Mouse (Mus musculus): ENCODE data around the gene Gpr132.

The Gpr132 gene

DNA sequence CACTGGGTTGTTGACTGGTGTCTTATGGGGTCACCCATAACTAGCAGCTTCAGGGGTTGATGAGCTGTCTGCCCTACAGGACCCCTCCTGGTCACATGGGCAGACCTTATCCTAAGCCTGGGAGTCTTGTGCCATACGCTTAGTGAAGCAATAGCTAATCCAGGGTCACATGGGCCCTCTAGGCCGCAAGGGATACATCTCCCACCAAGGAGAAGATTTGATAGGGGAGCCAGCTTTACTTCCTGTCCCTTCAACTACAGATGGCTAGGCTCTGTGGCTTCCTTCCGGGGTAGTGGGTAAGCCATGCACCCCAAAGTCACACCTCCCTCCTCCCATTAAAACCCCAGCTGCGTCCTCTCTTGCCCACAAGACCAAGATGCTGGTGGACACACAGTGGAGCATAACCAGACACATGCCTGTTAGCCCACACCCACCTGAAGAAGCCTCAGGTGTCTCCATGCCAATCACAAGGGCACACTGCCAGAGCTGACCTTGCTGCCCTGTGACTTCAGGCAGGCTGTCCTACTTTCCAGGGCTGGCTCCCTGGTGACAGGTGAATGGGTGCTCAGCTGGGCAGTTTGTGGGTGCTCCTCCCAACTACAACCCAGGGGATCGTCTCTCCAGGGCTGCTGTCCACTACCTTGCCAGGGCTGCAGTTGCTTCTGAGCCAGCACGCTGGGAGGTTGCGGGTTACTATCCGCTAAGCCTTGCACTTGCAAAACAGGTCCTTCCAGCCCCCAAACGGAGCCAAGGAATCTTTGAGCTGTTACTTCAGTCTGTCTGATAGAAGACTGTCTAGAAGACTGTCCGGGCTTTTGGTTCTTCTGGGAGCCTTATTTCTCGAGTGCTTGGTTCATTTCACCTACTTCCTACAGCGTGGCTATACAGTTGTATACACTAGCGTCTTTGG lies at the start of gene Gpr132:
Gene Gpr132, minus strand, starts transcription at position 51 of the 910 bp plus-strand sequence.
- no peak for DNase-seq (ENCODE audit: extremely low read depth, insufficient read length, low spot score)

DNA sequence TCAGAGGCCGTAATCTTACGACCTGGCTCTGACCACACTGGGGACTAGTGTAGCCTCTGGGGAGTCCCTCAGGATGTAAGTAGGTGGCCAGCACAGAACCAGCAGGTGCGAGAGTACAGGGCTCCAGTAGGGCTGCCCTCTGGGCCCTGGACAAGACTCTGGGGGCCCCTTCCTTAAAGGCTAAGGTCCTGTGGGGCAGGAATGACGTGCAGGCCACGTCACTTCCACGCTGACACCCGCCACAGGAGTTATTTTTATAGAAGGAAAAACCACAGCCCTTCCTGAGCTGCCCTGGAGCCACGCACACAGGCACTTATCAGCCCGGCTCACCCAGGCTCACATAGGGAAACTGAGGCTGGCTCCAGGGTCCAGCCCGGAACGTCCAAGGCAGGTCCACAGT lies 49.5 kb upstream of the Gpr132 start:
- no peak for DNase-seq (ENCODE audit: extremely low read depth, insufficient read length, low spot score)

GRCm38 (mm10) chr12:112916698-112917400 lies 48.8 kb upstream of the Gpr132 start:
- no peak for DNase-seq (ENCODE audit: extremely low read depth, insufficient read length, low spot score)

GRCm38 (mm10) chr12:112915587-112915986 lies 47.6 kb upstream of the Gpr132 start:
- DNase-seq (ENCODE audit: extremely low read depth, insufficient read length, low spot score) = no peak

DNA sequence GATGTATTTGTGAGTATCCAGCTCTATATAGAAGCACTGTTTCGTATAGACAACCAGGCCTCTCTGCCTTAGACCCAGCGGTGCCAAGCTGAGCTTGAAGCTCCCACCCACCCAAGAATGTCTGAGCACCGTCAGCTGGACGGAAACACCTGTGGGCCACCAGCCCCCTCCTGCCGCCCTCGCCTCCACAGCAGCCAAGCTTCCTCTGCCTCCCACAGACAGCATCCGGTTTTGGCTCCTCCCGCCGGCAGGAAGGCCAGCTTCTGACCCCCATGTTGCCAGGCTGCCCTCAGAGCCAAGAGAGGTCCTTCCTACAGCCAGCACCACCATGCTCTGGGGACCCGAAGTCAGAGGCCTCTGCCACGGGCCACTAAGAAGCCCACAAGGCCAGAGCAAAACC lies 46.5 kb upstream of the Gpr132 start:
- no peak for DNase-seq (ENCODE audit: extremely low read depth, insufficient read length, low spot score)

DNA sequence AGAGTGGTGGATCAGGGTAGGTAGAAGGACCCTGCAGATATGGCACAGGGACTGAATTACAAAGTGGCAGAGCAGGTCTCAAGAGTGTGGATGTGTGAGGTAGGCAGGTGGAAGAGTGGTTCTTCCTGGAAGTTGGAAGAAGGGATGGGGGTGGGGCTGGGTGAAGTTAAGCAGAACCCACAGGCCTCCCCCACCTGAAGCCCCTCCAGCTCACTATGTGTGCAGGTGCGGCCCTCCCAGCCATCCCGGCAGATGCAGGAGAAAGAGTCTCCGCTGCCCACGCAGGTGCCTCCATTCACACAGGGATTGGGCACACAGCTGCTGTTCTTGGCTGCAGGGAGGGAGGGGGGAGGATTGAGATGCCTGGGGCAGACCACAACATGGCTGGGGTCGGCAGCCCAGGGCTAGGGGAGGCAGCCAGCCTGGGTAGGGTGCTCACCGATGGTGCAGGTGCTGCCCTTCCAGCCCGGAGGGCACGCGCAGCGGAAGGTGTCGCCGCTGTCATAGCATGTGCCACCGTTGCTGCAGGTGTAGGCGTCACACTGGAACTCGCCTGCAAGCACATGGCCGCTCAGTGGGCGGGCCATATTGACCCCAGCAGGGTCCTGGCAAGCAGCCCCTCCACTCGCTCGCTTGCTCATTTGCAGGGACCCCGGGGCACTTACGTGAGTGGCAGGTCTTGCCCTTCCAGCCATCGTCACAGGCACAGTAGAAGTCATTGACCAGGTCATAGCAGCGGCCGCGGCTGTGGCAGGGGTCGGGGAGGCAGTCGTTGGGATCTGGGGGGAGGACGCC lies 45.1 kb upstream of the Gpr132 start:
- DNase-seq (ENCODE audit: extremely low read depth, insufficient read length, low spot score) = no peak

DNA sequence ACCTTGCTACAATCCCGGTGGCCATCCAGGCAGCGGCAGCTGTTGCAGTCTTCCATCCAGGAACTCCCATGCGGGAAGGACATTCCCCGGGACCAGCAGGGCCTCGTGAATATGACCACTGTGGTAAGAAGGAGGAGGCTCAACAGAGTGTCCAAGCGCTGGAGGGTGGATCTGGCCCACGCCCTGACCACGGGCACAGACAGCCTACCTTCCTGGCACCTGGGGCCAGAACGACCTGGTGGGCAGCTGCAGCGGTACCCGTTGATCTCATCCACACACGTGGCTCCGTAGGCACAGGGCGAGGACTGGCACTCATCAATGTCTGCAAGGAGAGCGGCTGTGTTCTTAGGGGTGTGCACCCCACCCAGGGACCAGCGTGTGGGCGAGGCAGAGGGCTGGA lies 43.7 kb upstream of the Gpr132 start:
- no peak for DNase-seq (ENCODE audit: extremely low read depth, insufficient read length, low spot score)

- no peak for DNase-seq (ENCODE audit: extremely low read depth, insufficient read length, low spot score)
Measured at GRCm38 (mm10) chr12:112908991-112909390, 41.0 kb upstream of the Gpr132 start.

DNA sequence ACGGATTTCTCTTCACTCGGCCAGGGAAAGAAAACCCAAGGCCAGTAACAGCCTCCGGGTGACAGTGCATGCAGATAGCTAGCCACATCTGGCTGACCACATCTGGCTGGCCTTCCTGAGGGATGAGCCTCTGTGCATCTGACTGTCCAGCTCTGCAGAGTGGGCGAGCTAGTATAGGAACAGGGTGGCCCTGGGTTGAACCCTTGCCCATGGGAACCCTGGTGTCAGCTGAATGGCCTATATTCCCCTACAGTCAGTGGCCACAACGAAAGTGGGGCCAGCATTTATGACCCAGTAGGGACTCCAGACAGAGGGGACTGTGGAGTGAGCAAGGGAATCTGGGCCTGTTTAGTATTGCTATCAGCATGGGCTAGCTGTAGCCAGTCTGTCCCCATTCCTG lies 37.0 kb upstream of the Gpr132 start:
- DNase-seq (ENCODE audit: extremely low read depth, insufficient read length, low spot score) = no peak

- DNase-seq (ENCODE audit: extremely low read depth, insufficient read length, low spot score) = no peak
Measured at GRCm38 (mm10) chr12:112903941-112904340, 35.9 kb upstream of the Gpr132 start.

- DNase-seq (ENCODE audit: extremely low read depth, insufficient read length, low spot score) = no peak
Measured at GRCm38 (mm10) chr12:112900641-112901040, 32.6 kb upstream of the Gpr132 start.

DNA sequence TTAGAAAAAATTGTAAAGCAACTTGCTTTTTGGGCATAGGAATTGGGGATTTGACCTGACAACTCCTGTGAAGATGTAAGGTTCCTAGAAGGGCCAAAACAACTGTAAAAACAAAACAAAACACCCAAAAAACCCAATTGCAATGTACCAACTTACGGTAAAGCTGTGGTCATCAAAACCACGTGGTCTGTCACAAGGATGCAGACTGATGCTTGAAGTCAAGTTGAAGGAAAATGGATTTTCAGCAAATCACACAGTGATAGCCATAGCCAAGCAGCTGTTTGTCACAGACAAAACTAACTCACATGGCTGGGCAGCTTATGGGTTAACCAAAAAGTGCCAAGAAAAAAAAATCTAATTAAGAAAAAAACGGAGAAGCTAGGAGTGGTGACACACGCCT lies 30.9 kb upstream of the Gpr132 start:
- DNase-seq (ENCODE audit: extremely low read depth, insufficient read length, low spot score) = no peak

GRCm38 (mm10) chr12:112898351-112898750 lies 30.3 kb upstream of the Gpr132 start:
- DNase-seq (ENCODE audit: extremely low read depth, insufficient read length, low spot score) = no peak

- DNase-seq (ENCODE audit: extremely low read depth, insufficient read length, low spot score) = peak; percentile 64
Measured at GRCm38 (mm10) chr12:112897522-112898212, 29.6 kb upstream of the Gpr132 start.

- DNase-seq (ENCODE audit: extremely low read depth, insufficient read length, low spot score) = no peak
Measured at GRCm38 (mm10) chr12:112894969-112895368, 26.9 kb upstream of the Gpr132 start.

DNA sequence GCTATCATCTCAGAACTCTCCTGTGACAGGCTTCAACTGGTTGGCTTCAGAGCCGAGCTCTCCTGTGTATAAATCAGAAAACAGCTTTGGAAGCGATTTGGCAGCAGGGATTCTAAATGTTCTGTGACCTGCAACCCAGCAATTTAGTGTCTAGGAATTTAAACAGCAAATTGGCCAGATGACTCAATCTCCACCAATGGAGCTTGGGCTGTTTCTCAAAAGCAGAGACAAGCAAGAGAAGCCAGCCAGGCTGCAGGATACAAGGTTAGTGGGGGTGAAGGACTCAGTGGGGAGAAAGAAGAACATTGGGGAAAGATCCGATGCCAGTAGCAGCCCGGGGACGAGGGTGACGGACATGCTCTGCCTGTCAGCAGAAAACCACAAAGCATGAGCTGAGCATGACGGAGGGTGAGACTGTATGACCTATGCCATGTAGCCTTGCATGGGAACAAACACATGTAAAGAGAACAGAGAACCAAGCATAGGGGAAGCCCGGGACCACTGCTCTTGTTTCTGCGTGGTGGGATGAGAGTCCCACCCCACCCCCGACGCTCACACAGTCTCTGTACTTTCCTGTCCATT lies 26.4 kb upstream of the Gpr132 start:
- no peak for DNase-seq (ENCODE audit: extremely low read depth, insufficient read length, low spot score)

- DNase-seq (ENCODE audit: extremely low read depth, insufficient read length, low spot score) = no peak
Measured at GRCm38 (mm10) chr12:112885465-112885864, 17.4 kb upstream of the Gpr132 start.

DNA sequence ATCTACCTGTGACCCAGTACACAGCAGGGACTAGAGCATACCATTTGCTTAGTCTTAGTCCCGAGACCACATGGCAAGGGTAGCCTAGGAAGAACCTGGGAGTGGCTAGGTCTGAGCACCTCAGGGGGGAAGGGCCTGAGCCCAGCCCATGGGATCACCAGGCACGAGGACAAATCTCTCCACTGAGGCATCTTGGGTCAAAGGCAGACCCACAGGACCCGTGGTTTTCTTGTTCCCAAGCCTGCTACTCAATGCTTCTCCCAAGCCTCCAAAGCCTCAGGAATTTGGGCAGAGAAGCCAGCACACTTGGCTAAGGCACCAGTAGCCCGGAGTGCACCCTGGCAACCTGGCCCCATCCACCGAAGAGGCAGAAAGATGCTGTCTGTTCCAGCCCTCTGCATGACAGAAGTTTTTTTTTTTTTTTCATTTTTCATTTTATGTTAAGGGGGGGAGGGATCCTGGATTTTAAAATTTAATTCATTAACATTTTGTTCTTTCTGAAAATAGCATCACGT lies 13.3 kb upstream of the Gpr132 start:
- DNase-seq (ENCODE audit: extremely low read depth, insufficient read length, low spot score) = peak; percentile 54

- no peak for DNase-seq (ENCODE audit: extremely low read depth, insufficient read length, low spot score)
Measured at GRCm38 (mm10) chr12:112880661-112881060, 12.6 kb upstream of the Gpr132 start.

- no peak for DNase-seq (ENCODE audit: extremely low read depth, insufficient read length, low spot score)
Measured at GRCm38 (mm10) chr12:112879731-112880130, 11.7 kb upstream of the Gpr132 start.

Data from 3134 (cell line).